Mouse (Mus musculus) WW6 (cell line): ENCODE results near the gene Thsd7a.

Experiments
- DNase-seq: peaks from one replicate; pipeline ENCODE4 v3.0.0-alpha.2; 2013; ENCODE audit warnings: low read depth, low spot score

The Thsd7a gene

DNA sequence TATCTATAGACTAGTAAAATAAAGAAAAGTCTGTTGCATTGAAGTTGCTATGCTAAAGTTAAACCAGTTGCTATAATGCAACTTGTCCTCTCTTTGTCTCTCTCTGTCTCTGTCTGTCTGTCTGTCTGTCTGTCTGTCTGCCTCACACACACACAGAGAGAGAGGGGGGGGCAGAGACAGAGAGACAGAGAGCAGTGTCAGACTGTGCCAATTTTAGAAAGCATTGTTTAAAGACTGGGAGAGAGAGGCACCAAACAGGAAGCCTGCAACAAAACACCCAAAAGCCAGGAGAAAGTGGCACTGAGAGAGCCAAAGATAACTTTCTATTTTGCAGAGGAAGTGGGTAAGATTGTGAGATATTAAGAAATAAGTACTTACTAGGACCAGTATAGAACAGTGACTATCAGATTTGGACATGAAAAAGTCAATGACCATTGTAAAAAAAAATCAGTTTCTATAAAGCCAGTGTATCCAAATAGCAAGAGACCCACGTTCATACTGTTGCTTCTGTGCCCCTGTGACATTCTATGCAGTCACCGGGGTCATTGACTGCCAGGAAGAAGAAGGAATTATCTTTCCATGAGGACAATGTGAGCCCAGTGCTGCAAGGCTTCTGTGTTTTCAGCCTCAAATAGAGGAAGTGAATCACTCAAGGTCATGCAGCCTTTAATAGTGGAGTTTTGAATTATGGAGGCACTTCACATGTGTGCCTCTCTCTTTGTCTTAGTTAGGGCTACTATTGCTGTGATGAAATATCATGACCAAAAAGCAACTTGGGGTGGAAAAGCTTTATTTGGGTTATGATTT is 355.4 kb downstream of the Thsd7a start:
- no peak for DNase-seq

GRCm38 (mm10) chr6:12386731-12387130 is 362.5 kb downstream of the Thsd7a start:
- DNase-seq = no peak

DNA sequence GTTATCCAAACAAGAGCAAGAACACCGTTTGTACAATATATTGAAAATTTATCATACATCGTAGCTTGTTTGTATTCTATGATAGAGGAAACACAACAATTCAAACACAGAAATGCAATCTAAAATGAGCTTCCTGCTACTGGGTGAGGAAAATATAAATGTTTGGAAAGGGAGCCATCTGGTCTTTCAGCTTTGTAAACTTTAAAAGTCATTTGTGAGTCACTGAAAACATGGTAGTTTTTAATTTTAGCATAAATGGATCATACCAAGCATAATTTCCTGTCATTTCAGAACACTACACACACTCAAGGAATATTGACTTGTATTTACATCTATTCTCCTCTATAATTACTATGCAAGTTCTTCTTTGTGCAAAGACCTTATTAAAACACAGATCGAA is 363.6 kb downstream of the Thsd7a start:
- DNase-seq = no peak

DNA sequence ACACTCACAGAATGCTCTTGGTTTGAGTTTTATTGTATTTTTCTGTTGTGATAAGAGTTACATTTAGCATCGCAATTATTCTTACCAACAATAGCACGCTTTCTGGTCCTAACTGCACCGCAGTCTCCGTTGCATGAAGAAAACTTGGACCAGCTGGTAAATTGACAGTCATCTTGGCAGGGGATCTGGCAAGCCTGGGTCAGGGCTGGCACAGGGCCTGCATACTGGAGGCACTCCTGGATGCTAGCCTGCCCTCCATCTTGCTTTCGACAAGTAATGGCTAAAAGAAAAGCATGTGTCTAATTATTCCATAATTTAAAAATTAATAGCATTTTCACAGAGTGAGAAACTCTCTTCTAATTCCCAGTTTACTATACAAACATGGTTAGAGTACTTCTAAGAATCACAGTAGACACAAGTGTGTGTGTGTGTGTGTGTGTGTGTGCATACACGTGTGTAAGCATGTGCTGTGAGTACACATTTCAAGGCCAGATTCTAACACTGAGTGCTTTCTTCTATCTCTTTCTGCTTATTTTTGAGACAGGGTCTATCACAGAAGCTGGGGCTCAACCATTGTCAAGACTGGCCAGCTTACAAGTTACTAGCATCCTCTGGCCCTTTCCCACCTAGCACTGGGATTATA is 368.0 kb downstream of the Thsd7a start:
- DNase-seq = no peak

DNA sequence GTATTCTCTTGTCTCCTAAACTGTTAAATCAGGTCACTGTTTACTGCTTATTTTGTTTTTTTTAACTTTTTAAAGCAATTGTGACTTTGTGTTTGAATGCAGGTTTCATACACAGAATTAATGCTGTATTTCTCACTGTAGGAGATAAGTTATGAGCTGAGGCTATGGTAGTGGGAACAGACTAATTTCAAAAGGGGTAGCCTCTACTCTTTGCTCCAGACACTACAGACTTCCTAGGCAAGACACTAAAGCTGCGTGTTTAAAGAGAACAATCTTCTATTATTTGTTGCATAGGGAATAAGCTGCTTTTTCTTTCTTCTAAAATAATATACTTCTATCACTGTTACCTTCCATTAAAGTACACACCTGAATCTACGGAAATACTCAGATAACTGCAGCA is 368.5 kb downstream of the Thsd7a start:
- no peak for DNase-seq

DNA sequence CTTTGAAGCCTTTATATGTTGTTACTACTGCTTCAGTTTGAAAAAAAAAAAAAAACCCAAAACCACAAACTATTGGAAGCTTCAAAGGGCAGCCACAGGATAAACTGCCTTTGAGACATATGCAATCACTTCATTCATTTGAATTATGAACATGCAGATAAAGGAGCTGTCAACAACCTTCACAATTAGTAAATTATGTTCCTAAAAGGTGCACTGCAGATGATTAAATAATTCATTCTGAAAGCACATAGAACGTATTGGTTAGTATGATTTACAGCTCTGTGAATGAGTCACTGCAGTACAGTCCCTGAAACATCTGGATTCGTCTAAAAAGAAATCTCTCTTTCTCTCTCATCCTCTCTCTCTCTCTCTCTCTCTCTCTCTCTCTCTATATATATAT is 390.5 kb downstream of the Thsd7a start:
- no peak for DNase-seq

DNA sequence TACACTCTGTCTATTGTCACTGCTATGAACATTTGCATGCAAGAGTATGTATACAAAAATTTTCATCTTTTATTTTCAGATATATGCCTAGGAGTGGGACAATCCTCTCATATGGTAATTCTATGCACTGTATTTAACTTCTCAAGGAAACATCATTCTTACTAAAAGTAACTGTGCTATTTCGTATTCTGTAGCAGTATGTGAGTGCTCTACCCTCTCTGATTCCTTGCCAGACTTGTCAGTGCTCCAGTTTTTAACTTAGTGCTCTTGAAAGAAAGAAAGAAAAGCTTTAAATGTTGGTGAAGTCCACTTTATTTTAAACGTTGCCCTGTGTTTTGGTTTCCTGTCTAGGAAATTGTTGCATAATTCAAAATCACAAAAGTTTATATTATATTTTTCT is 395.6 kb downstream of the Thsd7a start:
- no peak for DNase-seq

- no peak for DNase-seq
Observed at GRCm38 (mm10) chr6:12352165-12352719, 397.0 kb downstream of the Thsd7a start.

- no peak for DNase-seq
Observed at GRCm38 (mm10) chr6:12350753-12351152, 398.5 kb downstream of the Thsd7a start.

- DNase-seq = no peak
Observed at GRCm38 (mm10) chr6:12349105-12349759, 400.0 kb downstream of the Thsd7a start.

- DNase-seq = no peak
Observed at GRCm38 (mm10) chr6:12348667-12349066, 400.5 kb downstream of the Thsd7a start.

DNA sequence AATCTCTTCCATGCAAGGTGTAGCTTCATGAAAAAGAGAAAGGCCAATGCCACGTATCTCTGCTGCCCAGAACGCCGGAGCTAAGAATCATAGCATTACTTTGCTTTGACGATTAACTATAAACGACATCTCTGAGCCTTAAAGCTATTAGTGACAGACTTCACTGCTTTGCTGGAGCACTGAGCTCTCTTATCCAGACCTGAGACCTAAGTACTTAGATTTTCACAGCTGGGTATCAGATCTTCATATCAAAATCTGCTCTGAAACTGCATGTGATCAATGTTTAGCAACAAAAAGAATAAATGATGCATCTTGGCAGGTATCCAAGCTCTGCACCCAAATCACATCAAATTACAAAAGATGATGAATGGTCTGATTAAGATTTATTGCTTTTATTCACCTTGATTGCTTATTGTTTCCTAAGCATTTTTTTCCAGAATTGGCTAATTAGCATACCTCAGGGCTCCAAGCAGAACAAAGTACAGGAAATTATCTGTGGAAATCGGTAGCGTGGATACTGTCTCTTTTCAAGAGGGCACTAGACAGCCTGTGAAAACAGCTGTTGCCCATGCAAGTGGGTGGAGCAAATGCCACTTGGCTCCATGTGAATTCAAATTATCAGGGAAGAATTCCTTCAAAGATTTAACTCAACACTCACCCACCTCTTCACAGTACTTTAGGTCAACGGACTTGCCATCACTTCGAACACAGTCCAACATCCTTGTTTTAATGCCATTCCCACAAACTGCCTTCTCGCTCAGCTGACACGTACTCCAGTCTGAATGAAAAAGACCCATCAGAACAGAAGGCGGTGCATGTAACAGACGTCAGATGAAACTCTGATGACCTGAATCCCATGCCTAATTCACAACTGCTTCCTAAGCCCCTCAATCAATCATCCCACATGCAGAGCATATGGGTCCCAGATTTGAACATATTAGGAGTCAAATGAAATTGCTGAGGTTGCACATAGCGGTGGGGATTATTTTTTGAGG is 412.3 kb downstream of the Thsd7a start:
- DNase-seq = no peak

DNA sequence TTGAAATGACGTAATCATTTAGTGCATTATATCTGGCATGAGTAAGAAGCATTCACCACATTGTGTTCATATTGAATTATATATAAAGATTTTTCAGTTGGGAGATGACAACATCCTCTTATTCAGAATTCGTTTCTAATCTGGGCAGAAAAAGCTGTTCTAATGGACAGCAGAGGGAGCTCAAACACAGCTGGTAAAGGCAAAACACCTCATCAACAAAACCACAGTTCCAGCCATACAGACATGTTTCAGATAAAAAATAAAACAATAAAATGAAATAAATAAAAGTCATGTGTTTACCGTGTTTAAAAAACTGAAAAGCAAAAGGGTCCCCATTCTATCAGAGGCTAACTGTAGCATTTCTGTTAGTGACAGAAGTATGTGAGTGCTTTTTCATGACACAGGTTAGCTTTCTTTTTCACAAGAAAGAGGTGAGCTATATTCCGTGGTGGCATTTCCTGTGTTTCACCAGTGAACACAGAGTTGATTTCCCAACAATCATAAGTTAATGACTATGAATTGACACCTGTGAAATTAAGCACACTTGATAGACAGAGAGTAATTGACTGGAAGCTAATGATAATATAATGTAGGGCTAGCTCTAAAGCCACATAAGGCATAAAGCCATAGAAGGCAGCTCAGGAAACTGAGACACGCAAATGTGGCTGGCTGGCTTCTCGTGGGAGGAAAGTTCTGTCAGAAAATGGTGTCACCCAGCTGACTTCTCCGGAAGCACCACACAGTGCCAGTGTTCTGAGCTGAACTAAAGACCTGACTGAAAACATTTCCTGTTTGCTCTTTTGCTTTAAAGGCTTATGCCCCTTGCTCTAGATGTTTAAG is 433.9 kb downstream of the Thsd7a start:
- no peak for DNase-seq

GRCm38 (mm10) chr6:12307502-12307901 is 441.7 kb downstream of the Thsd7a start:
- DNase-seq = no peak

DNA sequence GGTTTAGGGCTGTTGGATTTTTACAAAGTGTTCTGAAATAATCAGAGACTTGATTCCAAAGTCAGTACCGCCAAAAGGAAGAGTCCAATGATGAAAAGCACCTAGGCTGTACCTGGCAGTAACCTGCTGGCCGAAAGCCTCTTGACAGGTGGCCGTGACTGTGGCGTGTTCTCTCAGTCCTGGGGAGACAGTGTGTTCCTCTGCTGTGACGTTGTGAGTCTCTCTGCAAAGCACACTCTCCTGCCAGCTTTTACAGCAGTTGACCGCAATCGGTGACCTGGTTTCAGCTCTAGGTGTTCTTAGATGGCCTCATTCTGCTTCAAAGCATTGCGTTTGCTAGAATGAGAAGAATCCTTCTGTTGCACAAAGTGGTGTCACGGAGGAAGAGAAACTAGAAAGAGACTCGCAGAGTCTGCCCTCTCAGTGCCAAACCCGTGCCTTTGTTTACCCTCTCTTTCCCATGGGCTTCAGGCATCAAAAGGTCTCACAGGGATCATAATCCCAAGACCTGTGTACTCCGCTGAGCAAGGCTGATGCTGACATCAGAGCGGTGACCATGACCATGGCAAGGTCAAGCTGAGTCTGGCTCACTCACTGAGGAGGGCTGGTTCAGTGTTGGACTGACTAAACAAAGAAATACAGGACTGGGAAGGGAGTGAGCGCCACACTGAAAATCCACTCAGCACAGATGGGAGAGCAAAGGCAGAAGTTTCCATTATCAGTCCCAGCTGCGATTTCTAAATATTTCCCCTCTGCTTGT is 486.4 kb downstream of the Thsd7a start:
- no peak for DNase-seq
